Mouse (Mus musculus): ENCODE data around the gene Hpcal1.
A peak's percentile ranks its signal among the peaks of the same experiment; 100 is the strongest.

The Hpcal1 gene

DNA sequence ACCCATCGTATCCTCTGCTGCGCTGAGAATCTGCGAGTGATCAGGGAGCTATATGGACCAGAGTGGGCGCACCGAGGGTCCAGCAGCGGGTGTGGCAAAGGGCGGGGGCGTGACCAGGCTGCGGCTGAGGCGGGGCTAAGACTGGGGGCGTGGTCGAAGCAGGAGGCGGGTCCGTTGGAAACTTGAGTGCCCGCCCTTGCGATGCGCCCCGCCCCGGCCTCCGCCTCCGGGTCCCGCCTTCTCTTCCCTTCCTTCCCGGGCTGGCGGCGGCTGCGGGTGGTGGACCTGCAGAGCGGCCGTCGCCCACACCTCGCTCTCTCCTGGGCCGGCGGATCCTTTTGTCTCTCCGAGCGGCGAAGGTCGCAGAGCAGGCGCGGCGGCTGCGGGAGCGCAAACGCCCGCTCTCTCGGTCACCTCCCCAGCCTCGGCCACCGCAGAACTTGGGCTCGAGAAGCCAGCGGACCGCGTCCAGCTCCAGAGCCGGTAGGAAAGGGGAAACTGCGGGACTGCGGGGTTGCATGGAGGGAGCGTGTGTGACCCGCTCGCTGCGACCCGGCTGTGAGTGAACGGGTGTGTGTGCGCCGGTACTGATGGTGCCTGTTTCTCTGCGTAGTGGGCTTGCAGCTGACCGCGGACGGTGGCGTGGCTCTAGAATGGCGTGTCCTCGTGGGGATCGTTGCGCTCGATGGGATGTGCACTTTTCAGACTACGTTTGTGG, at the start of gene Hpcal1:
Hpcal1 (plus strand) TSS at position 293 of the 718 bp plus-strand sequence.
- peak; percentile 94 for DNase-seq

DNA sequence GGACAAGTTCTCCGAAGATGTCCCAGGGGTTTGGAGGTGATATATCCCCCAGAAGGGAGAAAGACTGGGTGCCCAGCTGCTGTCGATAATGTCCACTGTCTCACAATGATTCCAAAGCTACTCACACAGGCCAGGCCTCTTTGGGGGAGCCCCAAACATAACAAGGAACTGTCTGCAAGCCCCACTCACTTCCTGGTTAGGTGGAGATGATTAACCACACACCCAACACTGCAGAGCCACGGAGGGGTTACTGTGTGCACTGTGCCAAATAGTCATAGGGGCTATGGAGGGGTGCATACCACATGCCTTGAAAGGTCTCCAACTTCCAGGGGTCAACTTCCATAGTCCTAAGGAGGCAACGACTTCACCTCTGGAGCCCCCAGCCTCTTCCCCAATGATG, 49.4 kb upstream of the Hpcal1 start:
- DNase-seq, result no peak

DNA sequence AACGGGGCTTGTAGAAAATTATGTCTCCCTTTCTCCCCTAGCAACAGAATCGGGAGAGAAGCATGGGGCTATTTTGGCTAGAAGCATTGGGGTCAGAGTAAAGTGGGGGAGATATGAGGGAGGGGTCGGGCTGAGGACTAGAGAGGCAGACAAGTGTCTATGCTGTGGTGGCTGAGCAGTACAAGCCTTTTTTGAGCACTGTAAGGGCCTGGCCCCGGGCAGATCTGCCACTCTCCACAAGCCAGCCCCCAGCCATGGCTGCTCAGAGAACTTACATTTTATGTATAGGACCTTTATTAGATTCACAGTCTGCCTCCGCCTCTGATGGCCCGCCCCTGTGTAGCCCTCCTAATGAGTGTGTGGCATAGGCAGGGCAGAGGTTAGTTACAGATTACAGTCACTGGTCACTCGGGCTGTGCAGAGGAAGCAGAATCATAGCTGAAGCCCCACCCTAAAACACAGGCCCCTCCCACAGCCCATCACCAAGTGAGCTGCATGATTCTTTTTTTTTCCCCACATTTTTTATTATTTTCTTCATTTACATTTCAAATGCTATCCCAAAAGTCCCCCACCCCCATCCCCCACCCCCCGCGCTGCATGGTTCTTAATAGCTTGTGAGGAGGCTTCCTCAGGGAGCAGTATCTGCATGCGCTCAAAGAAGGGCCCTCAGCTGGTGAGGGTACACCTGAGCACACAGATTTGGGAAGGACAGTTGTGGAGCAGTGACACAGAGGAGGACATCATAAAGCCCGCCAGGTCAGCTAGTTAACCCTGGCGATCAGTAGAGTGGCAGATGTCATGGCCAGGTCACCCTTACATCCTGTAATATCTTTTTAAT, 46.1 kb upstream of the Hpcal1 start:
- no peak for DNase-seq

DNA sequence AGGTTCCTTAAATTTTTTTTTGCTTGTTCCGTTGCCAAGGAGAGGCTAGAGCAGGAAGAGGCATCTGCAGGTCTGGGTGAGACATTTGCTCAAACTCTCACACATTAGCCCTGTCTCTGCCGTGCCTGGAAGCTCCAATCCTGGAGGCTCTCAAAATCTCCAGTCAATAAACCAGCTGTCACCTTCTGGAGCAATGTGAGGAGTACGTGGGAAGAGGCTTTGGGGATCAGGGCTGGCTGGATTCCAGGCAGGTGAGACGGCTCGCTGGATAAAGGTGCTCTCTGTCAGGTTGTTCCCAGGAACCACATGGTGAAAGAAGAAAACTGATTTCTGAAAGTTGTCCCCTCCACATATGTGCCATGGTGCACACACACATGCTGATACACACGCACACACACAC, 44.2 kb upstream of the Hpcal1 start:
- no peak for DNase-seq

DNA sequence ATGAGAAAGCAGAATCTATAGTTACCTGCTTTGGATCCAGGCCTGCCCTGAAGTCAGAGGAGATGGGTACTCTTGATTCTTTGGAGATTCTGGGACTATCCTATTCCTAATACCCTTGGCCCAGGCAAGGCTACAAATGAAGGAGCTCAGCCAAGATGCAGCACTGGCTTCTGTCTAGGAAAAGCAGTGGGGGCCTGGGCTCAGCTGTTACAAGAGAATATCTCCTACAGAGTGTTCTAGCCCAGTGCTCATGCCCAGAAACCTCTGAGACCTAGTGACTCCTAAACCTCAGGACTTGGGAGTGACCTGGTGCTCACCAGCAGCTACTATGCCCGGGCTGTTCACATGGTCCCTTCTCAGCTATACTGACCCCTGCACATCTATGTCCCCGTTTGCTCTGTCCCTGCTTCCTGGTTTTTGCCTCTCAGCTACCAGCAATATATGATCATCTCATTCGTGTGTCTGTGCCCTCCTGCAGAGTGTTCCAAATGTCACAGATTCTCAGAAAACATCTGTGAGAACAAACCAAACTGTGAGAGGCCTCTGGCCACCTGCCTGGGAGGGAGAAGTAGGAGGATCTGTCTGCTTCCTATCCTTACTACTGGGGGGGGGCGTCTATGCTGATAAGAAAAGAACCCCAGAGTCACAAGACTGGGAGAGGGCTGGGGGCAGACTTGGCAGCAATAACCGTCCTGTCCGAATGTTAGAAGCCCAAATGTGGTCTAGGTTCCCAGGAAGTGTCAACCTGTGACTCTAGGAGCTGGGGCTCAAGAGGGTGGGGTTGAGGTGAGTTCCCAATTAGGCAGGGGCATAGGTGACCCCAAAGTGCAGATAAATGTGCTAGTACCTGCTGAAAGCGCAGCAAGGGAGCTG, 39.2 kb upstream of the Hpcal1 start:
- no peak for DNase-seq

DNA sequence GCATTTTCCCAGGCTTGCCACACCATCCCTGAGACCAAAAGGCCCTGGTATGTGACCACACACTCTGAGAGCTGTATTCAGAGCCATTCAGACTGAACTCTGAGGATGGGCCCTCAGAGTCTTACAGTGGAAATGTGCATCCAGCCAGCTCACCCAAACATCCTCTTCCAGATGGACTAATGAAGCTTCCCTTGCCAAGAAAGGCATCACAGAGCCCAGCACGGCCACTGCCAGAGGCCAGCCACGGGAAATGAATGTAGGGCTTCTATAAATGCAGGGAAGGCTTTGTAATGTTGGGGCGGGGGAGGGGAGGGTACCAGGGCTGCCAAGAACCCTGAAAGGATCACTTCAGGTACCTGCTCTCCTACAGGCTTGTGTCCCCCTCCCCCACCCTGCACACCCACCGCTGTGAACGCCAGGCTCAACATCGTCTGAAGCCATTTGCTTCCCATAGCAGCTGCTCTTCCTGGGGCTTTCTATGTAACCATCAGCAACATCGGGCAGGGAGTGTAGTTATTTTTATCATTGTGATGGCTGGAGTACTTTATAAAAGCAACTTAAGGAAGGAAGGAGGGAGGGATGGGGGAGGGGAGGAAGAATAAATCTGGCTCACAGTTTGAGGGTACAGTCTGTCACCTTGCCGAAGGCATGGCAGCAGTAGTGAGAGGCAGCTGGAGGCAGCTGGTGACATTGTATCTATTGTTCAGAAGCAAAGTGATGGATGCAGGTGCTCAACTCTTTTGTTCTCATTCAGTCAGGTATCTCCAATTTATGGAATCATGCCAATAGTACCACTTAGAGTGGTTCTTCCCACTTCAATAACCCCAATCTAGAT, 38.2 kb upstream of the Hpcal1 start:
- no peak for DNase-seq

DNA sequence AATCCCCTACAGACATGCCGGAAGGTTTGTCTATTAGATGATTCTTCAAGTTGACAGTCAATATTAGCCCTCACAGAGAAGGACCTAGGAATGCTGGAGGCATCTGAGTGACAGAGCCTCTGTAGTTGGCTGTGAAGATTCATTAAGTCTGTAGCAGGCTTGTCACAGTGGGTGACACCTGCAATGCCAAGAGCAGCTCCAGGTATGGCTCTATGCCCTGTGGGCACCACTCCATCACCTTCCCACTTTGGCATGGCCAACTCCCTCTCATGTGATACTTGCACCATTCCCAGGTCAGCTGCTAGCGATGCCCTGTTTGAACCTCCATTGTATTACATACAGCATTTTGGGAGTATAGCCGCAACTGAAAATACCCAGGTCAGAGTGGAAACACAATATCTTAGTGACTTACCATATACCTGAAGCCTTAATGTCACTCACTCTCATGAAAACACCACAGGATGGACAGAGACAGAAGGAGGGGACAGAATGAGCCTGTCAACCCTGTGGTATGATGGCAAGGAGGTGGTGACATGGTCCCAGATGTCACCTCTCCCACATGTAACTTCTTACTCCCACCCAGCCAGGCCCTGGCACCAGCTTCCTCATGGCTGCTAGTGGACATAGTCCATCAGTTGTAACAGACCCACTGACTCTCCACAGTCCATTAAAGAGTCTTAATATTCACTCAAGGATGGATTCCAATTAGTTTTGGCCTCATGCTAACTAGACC, 37.4 kb upstream of the Hpcal1 start:
- no peak for DNase-seq

DNA sequence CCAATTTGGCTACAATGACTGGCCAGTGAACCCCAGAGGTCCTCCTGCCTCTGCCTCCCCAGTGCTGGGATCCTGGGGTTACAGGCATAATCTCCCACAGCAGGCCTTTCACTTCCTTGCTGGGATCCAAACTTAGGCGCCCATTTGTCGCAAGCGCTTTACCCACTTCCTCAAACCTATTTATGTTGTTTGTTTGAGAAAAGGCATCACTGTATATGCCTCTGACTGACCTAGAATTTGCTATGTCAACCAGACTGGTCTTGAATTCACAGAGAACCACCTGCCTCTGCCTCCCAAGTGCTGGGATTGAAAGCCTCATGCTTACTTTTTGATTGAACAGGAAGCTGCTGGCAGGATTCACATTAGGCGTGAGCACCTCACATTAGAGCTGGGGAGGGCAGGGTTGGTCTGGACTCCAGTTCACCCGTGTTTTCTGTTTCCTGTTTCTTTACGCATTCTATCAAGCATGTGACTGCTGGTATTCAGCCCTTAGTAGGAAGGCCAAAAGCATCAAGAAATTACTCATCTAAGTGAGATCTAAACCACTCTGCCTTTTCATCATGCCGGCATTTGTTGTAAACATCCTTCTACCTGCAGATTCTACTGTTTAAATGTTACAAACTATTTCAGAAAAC, 33.0 kb upstream of the Hpcal1 start:
- no peak for DNase-seq

DNA sequence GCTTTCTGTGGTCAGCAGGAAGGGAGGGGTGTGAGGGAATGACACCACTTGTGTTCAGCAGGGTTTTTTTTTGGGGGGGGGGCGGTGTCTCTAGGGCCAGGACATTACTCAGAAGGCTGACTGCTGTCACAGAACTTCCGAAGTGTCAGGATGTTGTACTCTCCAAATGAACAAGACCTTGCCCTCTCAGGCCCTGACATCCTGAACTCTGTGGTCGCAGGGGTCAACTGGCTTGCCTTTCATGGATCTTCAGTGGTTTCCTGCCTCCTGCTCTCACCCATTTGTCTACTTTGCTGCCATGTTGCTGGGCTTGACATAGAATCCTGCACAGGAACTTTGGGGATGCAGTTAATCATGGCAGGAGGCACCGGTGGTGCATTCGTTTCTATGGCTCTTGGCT, 32.1 kb upstream of the Hpcal1 start:
- no peak for DNase-seq

DNA sequence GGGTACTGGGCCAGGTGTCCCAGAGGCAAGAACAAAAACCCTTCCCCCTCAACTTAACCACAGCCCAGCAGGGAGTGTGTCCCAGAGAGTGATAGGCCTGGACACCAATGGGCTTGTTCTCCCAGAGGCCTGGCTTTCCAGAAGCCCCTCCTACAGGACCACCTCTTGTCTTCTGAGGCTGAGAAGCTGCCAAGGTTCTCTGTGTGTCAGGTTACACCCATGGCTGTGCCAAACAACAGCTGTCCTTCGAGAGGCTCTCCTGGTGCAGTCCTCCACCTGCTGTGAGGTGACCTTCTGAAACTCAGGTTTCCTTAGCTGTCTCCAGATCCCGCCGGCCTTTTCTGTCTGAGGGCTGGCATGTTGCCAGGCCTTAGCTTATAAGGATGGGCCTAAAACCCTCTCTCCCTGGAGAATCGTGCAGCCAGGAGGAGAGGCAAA, 29.2 kb upstream of the Hpcal1 start:
- peak; percentile 59 for DNase-seq

DNA sequence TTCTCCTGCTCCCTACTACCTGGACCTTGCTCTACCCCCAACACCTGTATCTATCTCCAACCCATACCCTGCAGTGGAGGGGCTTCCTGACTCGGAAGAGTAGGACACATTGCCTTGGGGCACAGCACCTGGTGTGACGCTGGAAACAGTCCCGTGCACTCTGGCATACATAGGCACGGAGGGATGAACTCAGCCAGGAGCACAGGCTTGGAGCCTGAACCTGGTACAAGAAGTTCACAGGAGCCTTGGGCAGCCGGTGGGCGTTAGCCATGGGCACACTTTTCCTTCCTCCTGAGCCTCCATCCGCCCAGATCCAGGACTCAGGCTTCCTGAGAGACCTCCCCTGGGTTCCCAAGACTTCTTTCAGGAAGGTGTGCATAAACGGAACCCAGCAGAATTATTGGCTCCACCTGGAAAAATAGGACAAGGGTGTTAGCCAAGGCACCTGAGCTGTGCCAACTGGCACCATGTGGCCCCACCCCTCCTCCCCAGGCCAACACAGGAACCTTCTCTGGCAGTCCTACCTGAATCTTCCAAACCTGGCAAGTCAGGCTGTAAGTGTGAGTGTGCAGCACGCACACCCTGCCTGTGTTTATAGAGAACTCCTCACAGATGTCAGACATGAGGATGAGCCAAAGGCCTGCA, 26.5 kb upstream of the Hpcal1 start:
- no peak for DNase-seq

DNA sequence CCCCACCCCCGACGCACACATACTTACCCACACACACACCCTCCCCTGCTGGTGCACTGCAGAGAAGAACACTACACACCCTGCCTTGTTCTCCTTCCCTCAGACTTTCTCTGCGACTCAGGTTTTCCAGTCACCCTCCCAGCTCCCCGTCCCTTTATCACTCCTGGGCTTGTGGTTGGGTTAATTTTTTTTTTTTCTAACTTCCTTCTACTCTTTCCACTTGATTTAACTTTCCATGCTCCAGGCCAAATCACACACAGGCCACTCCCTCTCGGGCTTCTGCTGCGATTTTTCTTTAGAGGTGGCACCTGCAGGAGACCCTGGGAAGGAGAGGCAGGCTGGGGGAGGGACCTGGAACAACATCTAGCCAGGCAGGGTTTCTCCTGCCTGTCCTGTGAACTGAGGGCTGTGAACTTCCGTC, 24.7 kb upstream of the Hpcal1 start:
- no peak for DNase-seq

DNA sequence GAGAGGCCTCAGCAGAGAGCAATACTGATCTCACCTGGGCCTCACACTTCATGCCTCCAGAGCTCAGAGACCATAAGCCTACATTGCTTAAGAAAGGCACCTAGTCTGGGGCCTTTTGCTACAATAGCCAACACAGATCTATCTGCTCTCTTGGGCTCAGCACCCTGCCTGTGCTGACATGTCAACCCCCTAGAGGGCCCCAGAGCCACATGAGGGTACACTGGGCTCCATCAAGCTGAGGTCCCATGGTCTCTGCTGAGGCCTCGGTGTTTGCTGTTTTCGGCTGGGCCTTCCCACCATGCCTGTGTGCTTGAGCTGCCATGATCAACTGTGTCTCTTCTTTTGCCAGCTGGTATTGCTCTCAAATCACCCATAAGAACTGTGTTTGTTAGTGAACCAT, 24.0 kb upstream of the Hpcal1 start:
- DNase-seq, result no peak

DNA sequence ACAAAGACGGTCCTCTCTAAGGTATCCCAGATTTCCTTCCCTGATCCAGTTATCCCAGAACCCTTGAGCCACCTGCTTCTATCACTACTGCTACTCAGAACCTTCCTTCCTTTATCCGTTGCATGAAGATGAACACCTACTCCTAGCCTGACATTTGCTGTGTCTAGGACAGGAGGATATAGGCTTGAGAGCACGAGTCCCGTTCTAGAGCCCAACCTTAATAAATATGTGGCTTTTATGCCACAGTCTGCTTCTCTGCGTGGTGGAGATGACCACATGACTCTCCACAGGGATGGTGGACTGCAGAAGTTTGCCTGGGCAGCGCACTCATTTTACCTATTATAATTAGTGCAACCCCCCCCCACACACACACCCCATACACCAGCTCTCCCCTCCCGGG, 16.9 kb upstream of the Hpcal1 start:
- no peak for DNase-seq

DNA sequence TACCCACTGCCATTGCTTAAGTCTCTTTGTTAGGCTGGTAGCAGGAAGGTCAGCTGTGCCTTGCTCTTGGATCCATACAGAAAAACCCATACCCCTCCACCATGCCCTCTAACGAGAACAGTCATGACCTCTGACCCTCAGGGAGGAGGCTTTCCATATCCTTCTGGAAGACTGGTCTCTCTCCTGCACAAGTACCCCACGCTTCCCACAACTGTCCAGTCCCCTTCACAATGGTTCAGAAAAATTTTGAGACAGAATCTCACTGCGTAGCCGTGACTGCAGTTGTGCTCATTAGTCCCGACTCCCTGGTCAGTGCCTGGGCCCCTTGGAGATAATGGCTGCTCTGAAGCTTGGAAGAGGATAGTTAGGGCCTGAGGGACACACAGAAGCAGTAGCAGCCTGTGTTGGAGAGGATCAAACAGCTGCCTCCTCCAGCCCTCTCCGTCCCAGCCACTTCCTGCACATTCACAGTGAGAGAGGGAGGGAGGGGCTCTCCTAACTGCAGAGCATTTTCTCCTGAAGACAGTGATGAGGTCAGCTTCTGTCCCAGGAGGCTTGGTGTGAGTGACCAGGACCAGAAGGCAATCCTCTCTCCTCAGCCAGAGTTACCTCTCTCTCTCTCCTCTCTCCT, 16.4 kb upstream of the Hpcal1 start:
- DNase-seq, result peak; percentile 33

DNA sequence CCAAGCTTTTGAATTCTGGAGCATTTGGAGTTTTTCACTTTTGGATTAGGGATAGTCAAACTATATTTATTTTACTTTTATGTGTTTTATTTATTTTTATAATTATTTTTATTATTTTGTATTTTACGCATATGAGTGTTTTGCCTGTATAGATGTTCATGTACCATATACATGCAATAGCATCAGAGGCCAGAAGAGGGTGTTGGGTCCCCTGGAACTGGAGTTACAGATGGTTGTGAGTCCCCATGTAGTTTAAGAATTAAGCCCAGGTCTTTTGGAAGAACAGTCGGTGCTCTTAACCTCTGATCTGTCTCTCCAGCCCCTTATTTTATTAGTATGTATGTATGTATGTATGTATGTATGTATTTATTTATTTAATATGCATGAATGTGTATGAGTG, 12.9 kb upstream of the Hpcal1 start:
- no peak for DNase-seq

DNA sequence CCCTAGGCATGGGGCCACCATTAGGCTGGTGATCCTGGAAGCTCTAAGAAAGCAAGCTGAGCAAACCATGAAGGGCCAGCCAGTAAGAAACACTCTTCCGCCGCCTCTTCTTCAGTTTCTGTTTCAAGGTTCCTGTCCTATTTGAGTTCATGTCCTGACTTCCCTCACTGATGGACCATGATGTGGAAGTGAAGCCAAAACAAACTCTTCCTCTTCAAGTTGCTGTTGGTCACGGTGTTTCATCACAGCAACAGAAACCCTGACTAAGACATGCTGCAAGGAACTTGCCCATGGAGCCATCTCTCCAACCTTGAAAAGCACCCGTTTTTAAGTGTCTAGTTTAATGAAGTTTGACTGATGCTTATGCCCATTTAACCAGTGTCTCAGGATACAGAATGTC, 11.1 kb upstream of the Hpcal1 start:
- no peak for DNase-seq

DNA sequence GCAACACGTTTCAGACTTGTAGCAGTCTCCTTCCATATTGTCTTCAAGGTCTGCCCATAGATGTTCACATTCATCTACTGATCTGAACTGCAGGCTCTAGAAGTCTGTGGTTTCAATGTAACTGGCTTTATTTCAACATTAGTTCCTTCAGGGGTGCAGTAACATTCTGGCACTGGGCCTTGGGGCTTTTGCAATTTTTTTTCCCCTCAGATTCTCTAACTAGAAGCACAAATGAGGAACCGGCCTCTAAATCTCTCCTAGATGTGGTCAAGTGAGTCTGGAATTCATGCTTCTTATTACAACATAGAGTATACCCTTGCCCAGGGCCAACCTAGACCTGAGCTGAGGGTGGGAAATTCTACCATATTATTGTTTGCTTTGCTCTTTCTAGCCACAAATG, 8.5 kb upstream of the Hpcal1 start:
- no peak for DNase-seq

DNA sequence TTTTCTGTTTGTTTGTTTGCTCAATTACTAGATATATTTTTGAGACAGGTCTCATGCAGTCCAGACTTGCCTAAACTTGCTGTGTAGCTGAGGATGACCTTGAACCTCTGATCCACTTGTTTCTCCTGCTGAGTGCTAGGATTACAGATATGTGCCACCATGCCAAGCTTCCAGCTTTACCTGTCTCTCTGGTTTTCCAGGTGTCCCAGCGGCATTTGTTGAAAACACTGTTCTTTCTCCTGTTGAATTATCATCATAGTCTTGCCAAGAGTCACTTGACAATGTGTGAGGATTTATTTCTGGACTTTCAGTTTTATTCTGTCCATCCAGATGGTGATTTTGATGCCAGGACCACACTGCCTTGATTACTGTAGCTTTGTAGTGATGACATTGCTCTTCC, 6.3 kb upstream of the Hpcal1 start:
- DNase-seq, result no peak

DNA sequence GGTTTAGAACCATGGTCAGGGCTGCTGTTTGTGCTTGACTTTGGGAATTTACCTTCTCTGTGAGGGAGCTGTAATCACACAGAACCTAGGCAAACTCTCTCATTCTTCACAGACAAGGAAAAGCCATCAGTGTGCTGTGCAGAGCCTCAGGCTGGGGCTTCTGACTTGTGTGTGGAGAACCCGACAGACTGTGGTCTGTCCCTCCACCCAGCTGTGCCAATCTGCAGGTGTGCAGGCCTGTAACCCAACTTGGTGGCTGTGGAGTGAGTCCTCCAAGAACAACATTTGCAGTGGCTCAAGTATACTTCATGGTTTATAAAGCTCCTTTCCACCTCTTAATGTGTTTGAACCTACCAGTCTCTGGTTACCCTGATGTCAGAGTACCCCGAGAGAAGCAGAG, 4.5 kb upstream of the Hpcal1 start:
- DNase-seq, result no peak

All from embryo, embryonic 11 days (tissue).